Mouse (Mus musculus) heart, embryonic 15.5 days (tissue): ENCODE measurements around the gene Vash1. TPM values are rescaled to one million over a fixed set of nuclear protein-coding genes. Genes with fewer than 3 reads are reported as not detected.
A peak's percentile ranks its signal among the peaks of the same experiment; 100 is the strongest.

ENCODE experiments used
- ATAC-seq: fragments of 200-750 bp; cut with Nextera tagmentation; replicated peaks from 2 replicates; pipeline ENCODE4 v1.8.0; 2017; ENCODE audit warnings: low read depth, moderate TSS enrichment; ENCODE audit not compliant: insufficient number of reproducible peaks, insufficient read depth, low FRiP score
- H3K27ac ChIP-seq: fragments of 300-500 bp; sonication (generic); 2 replicates; pipeline ENCODE4 v1.5.1; 2015; ENCODE audit warnings: mild to moderate bottlenecking, inconsistent platforms
- H3K27me3 ChIP-seq: fragments of 300-500 bp; sonication (generic); 2 replicates; pipeline ENCODE4 v1.6.1; 2015; ENCODE audit warnings: inconsistent platforms
- H3K36me3 ChIP-seq: fragments of 300-500 bp; sonication (generic); 2 replicates; pipeline ENCODE4 v1.6.1; 2015; ENCODE audit warnings: mild to moderate bottlenecking, inconsistent platforms
- H3K4me1 ChIP-seq: fragments of 300-500 bp; sonication (generic); replicated peaks from 2 replicates; pipeline ENCODE4 v1.6.1; 2015; ENCODE audit warnings: inconsistent platforms
- H3K4me2 ChIP-seq: fragments of 300-500 bp; sonication (generic); 2 replicates; pipeline ENCODE4 v1.6.1; 2015; ENCODE audit warnings: inconsistent platforms, mild to moderate bottlenecking, moderate library complexity
- H3K4me3 ChIP-seq: fragments of 300-500 bp; sonication (generic); 2 replicates; pipeline ENCODE4 v1.5.1; 2015; ENCODE audit warnings: mild to moderate bottlenecking, inconsistent platforms
- H3K9ac ChIP-seq: fragments of 300-500 bp; sonication (generic); 2 replicates; pipeline ENCODE4 v1.6.1; 2015; ENCODE audit warnings: mild to moderate bottlenecking, inconsistent platforms
- H3K9me3 ChIP-seq: fragments of 300-500 bp; sonication (generic); replicated peaks from 2 replicates; pipeline ENCODE4 v1.6.1; 2016; ENCODE audit warnings: inconsistent platforms
- WGBS: fragments of 180-500 bp; shearing (Covaris S2); methylation state at CpG from one replicate; pipeline ENCODE4 v1.1.7; 2015; ENCODE audit warnings: mixed read lengths; 5-methylcytosine and 5-hydroxymethylcytosine counted together
- polyA plus RNA-seq: library from polyadenylated mRNA; unstranded; fragments of >200 nt; fragmentation: Nextera tagmentation; extraction: Ambion mirVana; gene quantifications from 2 replicates; pipeline ENCODE4 v1.2.1, GENCODE M21; 2015

Vash1 gene
- polyA plus RNA-seq, 1 experiment from 2014 or later: 11.9 TPM

DNA sequence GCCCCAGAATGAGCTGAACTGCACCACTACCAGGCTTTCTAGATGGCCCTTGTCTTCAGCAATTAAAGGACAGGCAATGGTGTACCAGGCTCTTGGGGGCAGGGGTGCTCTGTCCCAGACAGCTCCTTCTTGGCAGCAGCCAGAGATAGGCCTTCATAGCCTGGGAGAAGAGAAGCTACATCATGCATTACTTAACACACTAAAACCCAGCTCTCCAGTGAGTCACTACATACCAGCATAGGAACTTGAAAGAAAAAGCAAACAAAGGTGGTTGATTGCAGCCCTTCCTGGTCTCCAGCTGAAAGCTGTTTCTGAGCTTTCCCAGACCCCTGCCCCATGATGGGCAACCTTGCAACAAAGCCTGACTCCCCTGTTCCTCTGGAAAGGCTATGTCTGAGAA, 20.0 kb downstream of the Vash1 start:
- no peak overlapping the region for H3K4me2 ChIP-seq
- peaks cover 3% of the 10 kb centered on the region; the same call in 1 of the 2 replicates for H3K36me3 ChIP-seq
- H3K27ac ChIP-seq: no peak overlapping the region
- H3K9ac ChIP-seq: no peak overlapping the region
- peaks cover 7% of the 10 kb centered on the region; the same call in 1 of the 2 replicates for H3K4me1 ChIP-seq
- no peaks in the 10 kb centered on the region for H3K27me3 ChIP-seq
- ATAC-seq: no peak
- H3K4me3 ChIP-seq: no peak overlapping the region
- no peaks in the 10 kb centered on the region for H3K9me3 ChIP-seq

DNA sequence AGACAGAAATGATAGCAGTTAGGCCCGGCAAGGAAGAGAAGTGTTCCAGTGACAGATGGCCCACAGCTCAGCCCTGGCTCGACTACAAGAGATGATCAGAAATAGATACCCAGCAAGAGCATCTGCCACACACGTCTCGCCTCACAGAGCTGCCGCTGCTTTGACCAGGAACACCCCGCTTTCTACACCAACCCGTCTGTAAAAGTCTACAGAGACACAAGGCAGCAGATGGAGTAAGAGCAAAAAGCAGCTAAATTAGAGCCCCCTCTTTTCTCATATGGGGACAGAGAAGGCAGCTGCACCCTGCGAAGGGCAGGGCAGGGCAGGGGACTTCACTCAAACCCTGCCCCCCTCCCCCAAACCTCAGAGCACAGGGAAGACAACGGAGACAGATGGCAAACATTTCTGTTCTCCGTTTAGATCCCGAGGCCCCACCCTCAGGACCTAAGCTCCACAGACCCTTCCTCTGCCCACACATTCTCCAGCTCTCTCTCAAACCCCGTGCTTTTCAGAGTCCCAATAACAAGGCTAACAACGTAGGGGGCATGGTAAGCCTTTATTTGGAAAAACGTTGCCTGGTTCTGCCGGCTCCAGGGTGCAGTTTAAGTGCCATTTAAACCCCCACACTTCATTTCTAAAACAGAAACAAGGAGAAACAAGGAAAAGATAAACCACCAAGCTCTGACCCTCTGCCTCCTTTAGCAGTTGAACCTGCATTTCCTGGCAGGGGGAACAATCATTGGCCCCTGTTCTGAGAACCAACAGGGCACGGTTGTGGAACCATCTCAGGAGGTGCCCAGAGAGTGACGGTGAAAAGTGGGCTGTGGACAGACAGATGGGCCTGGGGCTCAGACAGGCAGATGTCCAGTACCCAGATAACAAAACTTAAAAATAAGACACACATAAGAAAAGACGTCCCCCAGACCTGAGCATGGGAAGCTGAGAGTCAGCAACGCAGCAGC, 21.7 kb downstream of the Vash1 start:
- peaks cover 3% of the 10 kb centered on the region; the same call in 1 of the 2 replicates for H3K36me3 ChIP-seq
- 37% methylated on average over 19 of the region's 19 CpGs for WGBS
- H3K4me3 ChIP-seq: no peak overlapping the region
- peaks cover 7% of the 10 kb centered on the region; the same call in 1 of the 2 replicates for H3K4me1 ChIP-seq
- H3K27ac ChIP-seq: no peak overlapping the region
- no peaks in the 10 kb centered on the region for H3K27me3 ChIP-seq
- no peak for ATAC-seq
- H3K9me3 ChIP-seq: no peaks in the 10 kb centered on the region
- H3K4me2 ChIP-seq: no peak overlapping the region
- H3K9ac ChIP-seq: no peak overlapping the region

DNA sequence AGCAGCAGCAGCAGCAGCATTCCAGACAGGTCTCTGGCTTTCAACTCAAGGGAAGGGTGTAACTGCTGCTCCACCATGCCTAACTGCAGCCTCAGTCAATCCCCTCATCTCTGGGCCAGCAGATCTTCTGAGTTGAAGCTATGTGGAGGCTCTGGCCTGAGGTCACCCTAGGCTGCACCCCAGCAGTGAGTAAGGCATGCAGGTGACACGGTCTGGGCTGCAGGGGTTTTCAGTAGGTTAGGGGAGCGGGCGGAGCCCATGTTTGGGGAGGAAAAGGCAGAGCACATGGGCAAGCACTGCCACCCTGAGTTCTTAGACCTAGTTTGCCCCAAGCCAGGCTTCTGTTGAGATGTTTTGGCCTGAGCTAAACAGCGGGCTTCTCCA, 22.4 kb downstream of the Vash1 start:
- no peak for ATAC-seq
- 78% methylated on average over 4 of the region's 4 CpGs for WGBS
- H3K9ac ChIP-seq: no peak overlapping the region

GRCm38 (mm10) chr12:86701491-86701890, 23.0 kb downstream of the Vash1 start:
- peaks cover 7% of the 10 kb centered on the region; the same call in 1 of the 2 replicates for H3K4me1 ChIP-seq
- no peak for ATAC-seq
- H3K27ac ChIP-seq: no peak overlapping the region
- H3K36me3 ChIP-seq: peaks cover 3% of the 10 kb centered on the region; the same call in 1 of the 2 replicates
- no peaks in the 10 kb centered on the region for H3K9me3 ChIP-seq
- no peak overlapping the region for H3K4me3 ChIP-seq
- no peak overlapping the region for H3K4me2 ChIP-seq
- H3K27me3 ChIP-seq: no peaks in the 10 kb centered on the region
- H3K9ac ChIP-seq: no peak overlapping the region
- WGBS: 92% methylated on average over 4 of the region's 4 CpGs

More for the DNA sequence above, 22.4 kb downstream of the Vash1 start:
- Histone ChIP-seq H3K4me3 (no peak overlapping the region), H3K36me3 (peaks cover 3% of the 10 kb centered on the region; the same call in 1 of the 2 replicates), H3K4me2 (no peak overlapping the region), H3K9me3 (no peaks in the 10 kb centered on the region), H3K4me1 (peaks cover 7% of the 10 kb centered on the region; the same call in 1 of the 2 replicates), H3K27me3 (no peaks in the 10 kb centered on the region), H3K27ac (no peak overlapping the region)

- peaks cover 7% of the 10 kb centered on the region; the same call in 1 of the 2 replicates for H3K4me1 ChIP-seq
- H3K36me3 ChIP-seq: peaks cover 3% of the 10 kb centered on the region; the same call in 1 of the 2 replicates
- WGBS: 86% methylated on average over 3 of the region's 3 CpGs
- no peaks in the 10 kb centered on the region for H3K9me3 ChIP-seq
- no peaks in the 10 kb centered on the region for H3K27me3 ChIP-seq
- no peak overlapping the region for H3K9ac ChIP-seq
- no peak overlapping the region for H3K27ac ChIP-seq
- no peak overlapping the region for H3K4me3 ChIP-seq
- no peak overlapping the region for H3K4me2 ChIP-seq
- ATAC-seq: no peak
Measured at GRCm38 (mm10) chr12:86702690-86703089, 24.2 kb downstream of the Vash1 start.

DNA sequence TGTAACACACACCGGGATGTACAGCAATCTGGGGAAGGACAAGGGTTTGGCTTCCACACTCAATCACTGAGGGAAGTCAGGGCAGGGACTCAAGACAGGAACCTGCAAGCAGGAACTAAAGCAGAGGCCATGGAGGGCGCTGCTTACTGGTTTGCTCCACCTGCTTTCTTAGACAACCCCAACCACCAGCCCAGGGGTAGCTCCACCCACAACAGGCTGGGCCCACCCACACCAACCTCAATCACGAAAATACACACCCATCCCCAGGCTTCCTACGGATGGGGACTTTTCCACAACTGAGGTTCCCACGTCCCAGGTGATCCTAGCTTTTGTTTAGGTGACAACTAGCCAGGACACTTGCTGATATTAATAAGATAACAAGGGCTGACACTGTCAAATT, 27.3 kb downstream of the Vash1 start:
- Histone ChIP-seq H3K27me3 (no peaks in the 10 kb centered on the region), H3K4me1 (no peaks in the 10 kb centered on the region), H3K36me3 (peaks cover 3% of the 10 kb centered on the region; the same call in 1 of the 2 replicates), H3K4me2 (no peak overlapping the region), H3K9me3 (no peaks in the 10 kb centered on the region), H3K9ac (no peak overlapping the region), H3K4me3 (no peak overlapping the region), H3K27ac (no peak overlapping the region)
- WGBS: 79% methylated on average over 5 of the region's 5 CpGs
- no peak for ATAC-seq

- H3K9ac ChIP-seq: no peak overlapping the region
- ATAC-seq: no peak
- H3K4me2 ChIP-seq: no peak overlapping the region
- H3K27me3 ChIP-seq: no peaks in the 10 kb centered on the region
- H3K36me3 ChIP-seq: no peaks in the 10 kb centered on the region; the same call in 1 of the 2 replicates
- H3K27ac ChIP-seq: no peak overlapping the region
- no peaks in the 10 kb centered on the region for H3K9me3 ChIP-seq
- WGBS: 61% methylated on average over 5 of the region's 5 CpGs
- no peak overlapping the region for H3K4me3 ChIP-seq
- no peaks in the 10 kb centered on the region; the same call in 1 of the 2 replicates for H3K4me1 ChIP-seq
Measured at GRCm38 (mm10) chr12:86714026-86714425, 35.5 kb downstream of the Vash1 start.

DNA sequence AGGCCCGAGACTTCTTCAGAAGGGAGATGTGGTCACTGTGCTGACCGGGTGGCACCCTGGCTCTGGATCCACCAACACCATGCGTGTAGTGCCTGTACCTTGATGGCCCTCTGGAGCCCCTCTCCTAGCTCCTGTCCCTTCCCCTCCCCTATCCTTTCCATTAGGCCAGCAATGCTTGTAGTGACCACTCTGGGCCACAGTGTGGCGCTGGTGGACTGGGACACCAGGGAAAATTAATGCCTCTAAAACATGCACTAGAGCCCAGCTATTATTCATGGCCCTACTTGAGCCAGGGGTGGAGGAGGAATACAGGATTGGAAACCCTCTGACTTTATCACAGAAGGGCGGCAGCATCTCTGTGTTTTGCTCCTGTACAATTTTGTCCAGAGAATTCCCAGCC, 36.9 kb downstream of the Vash1 start:
- Histone ChIP-seq H3K27ac (no peak overlapping the region), H3K4me1 (no peaks in the 10 kb centered on the region; the same call in 1 of the 2 replicates), H3K36me3 (no peaks in the 10 kb centered on the region; the same call in 1 of the 2 replicates), H3K4me3 (no peak overlapping the region), H3K9ac (no peak overlapping the region), H3K4me2 (no peak overlapping the region), H3K27me3 (no peaks in the 10 kb centered on the region), H3K9me3 (no peaks in the 10 kb centered on the region)
- 50% methylated on average over 5 of the region's 5 CpGs for WGBS
- ATAC-seq: no peak; the same call in 1 of the 2 replicates

GRCm38 (mm10) chr12:86716962-86717361, 38.5 kb downstream of the Vash1 start:
- Histone ChIP-seq H3K36me3 (no peaks in the 10 kb centered on the region; the same call in 1 of the 2 replicates), H3K27me3 (no peaks in the 10 kb centered on the region), H3K4me1 (peaks cover 9% of the 10 kb centered on the region), H3K27ac (no peak overlapping the region), H3K9me3 (no peaks in the 10 kb centered on the region), H3K9ac (no peak overlapping the region), H3K4me3 (no peak overlapping the region), H3K4me2 (no peak overlapping the region)
- no peak for ATAC-seq
- 80% methylated on average over 11 of the region's 11 CpGs for WGBS

DNA sequence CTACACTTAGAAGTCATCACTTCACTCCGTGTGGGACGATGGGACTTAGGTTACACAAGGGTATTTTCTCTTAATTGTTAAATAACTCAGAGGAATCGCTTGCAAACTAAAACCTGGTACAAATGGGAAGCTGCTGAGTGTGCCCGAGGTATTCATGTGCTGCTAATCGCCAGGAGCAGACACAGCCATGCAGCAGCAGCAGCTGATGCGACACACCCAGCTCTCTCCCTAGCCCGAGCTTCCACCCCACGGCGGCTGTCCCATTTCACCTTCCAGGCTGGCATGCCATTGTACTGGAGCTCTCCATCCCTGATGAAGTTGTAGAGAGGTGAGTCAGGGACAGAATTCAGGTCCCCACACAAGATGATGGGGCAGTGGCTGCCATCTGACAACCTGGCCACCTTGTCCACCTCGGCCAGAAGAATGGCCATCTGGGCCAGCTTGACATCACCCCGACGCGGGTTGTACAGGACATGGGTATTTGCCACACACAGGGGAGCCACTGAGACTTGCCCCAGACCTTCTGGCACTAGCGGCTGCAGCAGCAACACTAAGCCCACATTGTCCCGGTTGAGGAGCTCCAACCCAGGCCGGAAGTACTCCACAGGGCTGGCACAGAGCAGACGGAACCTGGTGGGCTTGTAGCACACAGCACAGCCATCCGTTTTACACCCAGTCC, 41.6 kb downstream of the Vash1 start:
- WGBS: 82% methylated on average over 18 of the region's 18 CpGs
- H3K36me3 ChIP-seq: no peaks in the 10 kb centered on the region; the same call in 1 of the 2 replicates
- peaks cover 25% of the 10 kb centered on the region for H3K4me1 ChIP-seq
- no peaks in the 10 kb centered on the region for H3K27me3 ChIP-seq
- ATAC-seq: no peak
- H3K9ac ChIP-seq: no peak overlapping the region
- no peaks in the 10 kb centered on the region for H3K9me3 ChIP-seq
- no peak overlapping the region for H3K4me2 ChIP-seq
- H3K4me3 ChIP-seq: no peak overlapping the region
- H3K27ac ChIP-seq: no peak overlapping the region

GRCm38 (mm10) chr12:86721453-86721852, 43.0 kb downstream of the Vash1 start:
- ATAC-seq: no peak
- H3K4me1 ChIP-seq: peaks cover 30% of the 10 kb centered on the region
- H3K27me3 ChIP-seq: no peaks in the 10 kb centered on the region
- peak overlapping the region; percentile 59 for H3K27ac ChIP-seq
- no peaks in the 10 kb centered on the region for H3K9me3 ChIP-seq
- 56% methylated on average over 5 of the region's 5 CpGs for WGBS
- no peak overlapping the region for H3K4me2 ChIP-seq
- no peak overlapping the region for H3K9ac ChIP-seq
- no peaks in the 10 kb centered on the region for H3K36me3 ChIP-seq
- H3K4me3 ChIP-seq: no peak overlapping the region
